Mouse (Mus musculus): ENCODE results near the gene Sp6. TPM values are rescaled to one million over a fixed set of nuclear protein-coding genes. Genes with fewer than 3 reads are reported as not detected.

Sp6 gene
- polyA plus RNA-seq, 1 experiment = 0.95 TPM

GRCm38 (mm10) chr11:96969746-96970145 is 43.4 kb upstream of the Sp6 start:
- WGBS = 30% methylated on average over 1 of the region's 1 CpGs
- peaks cover 31% of the 10 kb centered on the region for H3K4me1 ChIP-seq (ENCODE audit: control insufficient read depth, insufficient read depth, low read length)
- DNase-seq = peak; percentile 84

DNA sequence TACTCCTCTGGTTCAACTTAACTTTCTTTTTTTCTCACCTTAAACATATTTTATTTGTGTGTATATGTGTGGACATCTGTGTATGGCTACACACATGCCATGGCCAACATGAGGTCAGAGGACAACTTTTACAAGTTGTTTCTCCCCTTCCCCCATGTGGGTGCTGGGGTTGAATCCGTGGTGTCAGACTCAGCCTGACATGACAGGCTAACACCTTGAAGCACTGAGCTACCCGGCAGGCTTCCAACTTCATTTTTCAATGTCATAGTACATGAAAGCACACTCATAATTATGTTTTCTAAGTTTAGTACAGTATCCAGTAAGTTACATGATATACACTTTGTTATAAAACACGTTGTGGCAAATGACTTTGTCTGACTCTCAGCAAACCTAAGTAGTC is 42.9 kb upstream of the Sp6 start:
- Histone ChIP-seq H3K36me3 (ENCODE audit: control insufficient read depth, insufficient read depth, low read length) (no peaks in the 10 kb centered on the region), H3K27ac (ENCODE audit: insufficient read depth, low read depth, low read length) (peak overlapping the region; percentile 97), H3K27me3 (replicated peaks; ENCODE audit: control insufficient read depth, insufficient read depth, low read length) (no peaks in the 10 kb centered on the region), H3K4me1 (ENCODE audit: control insufficient read depth, insufficient read depth, low read length) (peaks cover 31% of the 10 kb centered on the region), H3K4me3 (ENCODE audit: insufficient read depth, low read depth, low read length) (no peak overlapping the region)
- TF ChIP-seq CTCF (conservative IDR thresholded peaks at IDR 0.05; ENCODE audit: insufficient read depth, insufficient read length, low read depth, low read length) = no peak
- TF ChIP-seq POLR2A (IDR thresholded peaks at IDR 0.05; ENCODE audit: low read depth, low read length) = no peak
- 55% methylated on average over 3 of the region's 3 CpGs for WGBS
- DNase-seq = no peak

More at GRCm38 (mm10) chr11:96969746-96970145, 43.4 kb upstream of the Sp6 start:
- peak overlapping the region; percentile 97 for H3K27ac ChIP-seq (ENCODE audit: insufficient read depth, low read depth, low read length)
- no peaks in the 10 kb centered on the region for H3K27me3 ChIP-seq (replicated peaks; ENCODE audit: control insufficient read depth, insufficient read depth, low read length)
- H3K36me3 ChIP-seq (ENCODE audit: control insufficient read depth, insufficient read depth, low read length) = no peaks in the 10 kb centered on the region
- TF ChIP-seq POLR2A (IDR thresholded peaks at IDR 0.05; ENCODE audit: low read depth, low read length) (no peak), CTCF (conservative IDR thresholded peaks at IDR 0.05; ENCODE audit: insufficient read depth, insufficient read length, low read depth, low read length) (no peak)
- no peak overlapping the region for H3K4me3 ChIP-seq (ENCODE audit: insufficient read depth, low read depth, low read length)

DNA sequence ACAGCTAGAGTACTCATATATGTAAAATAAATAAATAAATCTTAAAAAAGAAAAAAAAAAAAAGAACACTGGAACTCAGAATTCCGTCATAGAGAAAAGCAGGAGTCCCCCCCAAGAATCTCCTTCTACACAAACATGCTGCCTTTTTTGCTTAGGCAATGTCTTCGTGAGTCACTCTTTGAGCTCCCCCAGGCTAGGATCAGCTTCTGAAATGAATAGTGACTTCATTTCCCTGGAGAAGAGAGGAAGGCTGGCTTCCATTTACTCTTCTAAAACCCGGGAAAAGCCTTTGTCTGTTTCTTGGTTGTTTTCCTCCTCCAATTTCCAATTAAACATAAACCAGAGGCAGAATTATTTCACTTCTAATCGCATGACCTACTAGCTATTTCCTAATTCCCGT is 40.3 kb upstream of the Sp6 start:
- peaks cover 31% of the 10 kb centered on the region for H3K4me1 ChIP-seq (ENCODE audit: control insufficient read depth, insufficient read depth, low read length)
- H3K36me3 ChIP-seq (ENCODE audit: control insufficient read depth, insufficient read depth, low read length) = no peaks in the 10 kb centered on the region
- no peak for DNase-seq
- TF ChIP-seq CTCF (conservative IDR thresholded peaks at IDR 0.05; ENCODE audit: insufficient read depth, insufficient read length, low read depth, low read length) = no peak
- no peak for TF ChIP-seq POLR2A (IDR thresholded peaks at IDR 0.05; ENCODE audit: low read depth, low read length)
- no peaks in the 10 kb centered on the region for H3K27me3 ChIP-seq (replicated peaks; ENCODE audit: control insufficient read depth, insufficient read depth, low read length)
- WGBS = 69% methylated on average over 5 of the region's 5 CpGs
- H3K4me3 ChIP-seq (ENCODE audit: insufficient read depth, low read depth, low read length) = no peak overlapping the region
- H3K27ac ChIP-seq (ENCODE audit: insufficient read depth, low read depth, low read length) = no peak overlapping the region

DNA sequence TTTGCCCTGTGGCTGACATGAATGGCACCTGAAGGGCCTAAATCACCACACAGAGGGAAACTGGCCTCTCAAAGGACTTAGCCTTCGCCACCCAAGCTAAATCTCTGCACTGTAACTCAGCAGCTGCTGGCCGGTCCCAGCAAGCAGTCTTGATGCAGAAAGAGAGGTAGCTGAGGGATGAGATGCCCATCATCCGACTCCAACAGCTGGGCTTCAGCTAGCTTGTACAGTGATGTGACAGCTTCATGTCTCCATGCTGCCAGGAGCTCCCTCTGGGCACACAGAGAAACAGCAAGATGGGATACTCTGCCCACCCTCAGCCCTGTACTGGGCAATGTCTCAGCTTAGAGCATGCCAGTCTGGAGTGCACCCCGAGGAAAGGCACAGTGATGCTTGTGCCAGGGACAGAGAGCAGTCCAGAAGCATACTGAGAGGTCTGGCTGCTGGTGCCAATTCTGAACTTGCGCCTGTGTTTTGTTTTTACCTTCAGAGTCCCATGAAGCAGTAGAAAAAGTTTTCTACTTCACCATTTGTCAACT is 39.7 kb upstream of the Sp6 start:
- Histone ChIP-seq H3K36me3 (ENCODE audit: control insufficient read depth, insufficient read depth, low read length) (no peaks in the 10 kb centered on the region), H3K4me1 (ENCODE audit: control insufficient read depth, insufficient read depth, low read length) (peaks cover 31% of the 10 kb centered on the region), H3K4me3 (ENCODE audit: insufficient read depth, low read depth, low read length) (no peak overlapping the region), H3K27ac (ENCODE audit: insufficient read depth, low read depth, low read length) (no peak overlapping the region), H3K27me3 (replicated peaks; ENCODE audit: control insufficient read depth, insufficient read depth, low read length) (no peaks in the 10 kb centered on the region)
- DNase-seq = no peak
- TF ChIP-seq CTCF (conservative IDR thresholded peaks at IDR 0.05; ENCODE audit: insufficient read depth, insufficient read length, low read depth, low read length) = no peak
- no peak for TF ChIP-seq POLR2A (IDR thresholded peaks at IDR 0.05; ENCODE audit: low read depth, low read length)
- WGBS = 75% methylated on average over 5 of the region's 5 CpGs

GRCm38 (mm10) chr11:96974813-96975212 is 38.4 kb upstream of the Sp6 start:
- no peak for DNase-seq
- TF ChIP-seq CTCF (conservative IDR thresholded peaks at IDR 0.05; ENCODE audit: insufficient read depth, insufficient read length, low read depth, low read length) (no peak), POLR2A (IDR thresholded peaks at IDR 0.05; ENCODE audit: low read depth, low read length) (no peak)
- no peak overlapping the region for H3K27ac ChIP-seq (ENCODE audit: insufficient read depth, low read depth, low read length)
- H3K4me1 ChIP-seq (ENCODE audit: control insufficient read depth, insufficient read depth, low read length) = peaks cover 19% of the 10 kb centered on the region
- H3K36me3 ChIP-seq (ENCODE audit: control insufficient read depth, insufficient read depth, low read length) = no peaks in the 10 kb centered on the region
- WGBS = 77% methylated on average over 5 of the region's 5 CpGs
- no peaks in the 10 kb centered on the region for H3K27me3 ChIP-seq (replicated peaks; ENCODE audit: control insufficient read depth, insufficient read depth, low read length)
- no peak overlapping the region for H3K4me3 ChIP-seq (ENCODE audit: insufficient read depth, low read depth, low read length)

DNA sequence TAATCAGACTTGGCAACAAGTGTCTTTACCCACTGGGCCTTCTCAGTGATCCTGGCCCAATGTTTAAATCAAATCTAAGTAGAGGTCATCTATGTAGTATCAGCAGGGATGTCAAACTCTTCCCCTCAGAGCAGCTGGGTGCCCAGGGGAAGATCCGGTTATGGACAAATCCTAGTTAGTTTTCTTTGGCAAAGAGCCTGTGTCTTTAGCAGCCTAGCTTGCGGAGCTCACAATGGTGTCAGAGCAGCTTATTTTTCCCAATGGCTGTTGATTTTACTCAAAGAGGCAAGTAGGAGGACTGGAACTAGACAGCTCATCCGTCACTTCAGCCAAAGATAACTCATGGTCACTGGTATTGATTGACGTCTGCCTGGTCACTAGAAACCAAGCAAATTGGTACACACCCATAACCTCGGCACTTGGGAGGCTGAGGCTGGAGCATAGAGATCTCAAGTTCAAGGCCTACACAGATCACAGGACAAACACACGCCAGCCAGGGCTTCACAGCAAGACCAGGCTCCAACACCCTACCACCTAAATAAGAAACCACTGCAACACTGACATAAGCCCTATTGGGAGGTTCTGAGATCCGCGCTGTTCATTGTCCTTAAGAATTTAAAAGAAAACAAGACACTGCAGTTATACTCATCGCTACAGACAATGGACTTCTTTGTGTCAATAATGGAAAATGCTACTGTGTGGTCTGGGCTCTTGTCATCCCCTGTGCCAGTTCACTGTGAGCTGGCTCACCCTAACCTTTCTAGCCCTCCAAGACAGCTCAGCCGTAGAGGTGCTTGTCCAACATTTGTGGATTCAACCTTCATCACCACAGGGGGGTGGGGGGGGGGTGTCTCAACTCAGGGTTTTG is 37.4 kb upstream of the Sp6 start:
- Histone ChIP-seq H3K27ac (ENCODE audit: insufficient read depth, low read depth, low read length) (peak overlapping the region; percentile 90), H3K4me3 (ENCODE audit: insufficient read depth, low read depth, low read length) (no peak overlapping the region), H3K4me1 (ENCODE audit: control insufficient read depth, insufficient read depth, low read length) (peaks cover 13% of the 10 kb centered on the region; the same call in 1 of the 2 replicates), H3K27me3 (replicated peaks; ENCODE audit: control insufficient read depth, insufficient read depth, low read length) (no peaks in the 10 kb centered on the region), H3K36me3 (ENCODE audit: control insufficient read depth, insufficient read depth, low read length) (no peaks in the 10 kb centered on the region)
- DNase-seq = peak; percentile 54
- 60% methylated on average over 10 of the region's 10 CpGs for WGBS
- no peak for TF ChIP-seq POLR2A (IDR thresholded peaks at IDR 0.05; ENCODE audit: low read depth, low read length)
- TF ChIP-seq CTCF (conservative IDR thresholded peaks at IDR 0.05; ENCODE audit: insufficient read depth, insufficient read length, low read depth, low read length) = no peak

GRCm38 (mm10) chr11:96976379-96976687 is 36.9 kb upstream of the Sp6 start:
- Histone ChIP-seq H3K4me1 (ENCODE audit: control insufficient read depth, insufficient read depth, low read length) (peaks cover 13% of the 10 kb centered on the region; the same call in 1 of the 2 replicates), H3K36me3 (ENCODE audit: control insufficient read depth, insufficient read depth, low read length) (no peaks in the 10 kb centered on the region), H3K27ac (ENCODE audit: insufficient read depth, low read depth, low read length) (peak overlapping the region; percentile 90), H3K4me3 (ENCODE audit: insufficient read depth, low read depth, low read length) (no peak overlapping the region; the same call in 1 of the 2 replicates), H3K27me3 (replicated peaks; ENCODE audit: control insufficient read depth, insufficient read depth, low read length) (no peaks in the 10 kb centered on the region)
- 29% methylated on average over 3 of the region's 3 CpGs for WGBS
- no peak for TF ChIP-seq CTCF (conservative IDR thresholded peaks at IDR 0.05; ENCODE audit: insufficient read depth, insufficient read length, low read depth, low read length)
- TF ChIP-seq POLR2A (IDR thresholded peaks at IDR 0.05; ENCODE audit: low read depth, low read length) = no peak
- no peak for DNase-seq

All from kidney, adult 2 months (tissue).